Mouse (Mus musculus): Measurements from ENCODE around the gene Hibadh.
"Not testable (repeated sequence)": the region's sequence is repeated elsewhere in the genome, so short reads cannot be mapped to it uniquely, and the experiment has no call there.

The Hibadh gene

GRCm38 (mm10) chr6:52640224-52640712 lies at the start of gene Hibadh:
TSS of gene Hibadh (minus strand) at chr6:52640389.
- DNase-seq (ENCODE audit: low read depth): peak; percentile 99

- DNase-seq (ENCODE audit: low read depth): no peak
These were observed 46.8 kb upstream of the Hibadh start for GRCm38 (mm10) chr6:52686901-52687500.

GRCm38 (mm10) chr6:52682607-52683006 lies 42.4 kb upstream of the Hibadh start:
- no peak for DNase-seq (ENCODE audit: low read depth)

GRCm38 (mm10) chr6:52681847-52682485 lies 41.8 kb upstream of the Hibadh start:
- no peak for DNase-seq (ENCODE audit: low read depth)

- no peak for DNase-seq (ENCODE audit: low read depth)
These were observed 40.4 kb upstream of the Hibadh start for GRCm38 (mm10) chr6:52680458-52681032.

GRCm38 (mm10) chr6:52679565-52679964 lies 39.4 kb upstream of the Hibadh start:
- no peak for DNase-seq (ENCODE audit: low read depth)

- DNase-seq (ENCODE audit: low read depth): not testable (repeated sequence)
These were observed 37.3 kb upstream of the Hibadh start for GRCm38 (mm10) chr6:52677534-52677933.

GRCm38 (mm10) chr6:52675222-52675921 lies 35.2 kb upstream of the Hibadh start:
- DNase-seq (ENCODE audit: low read depth): no peak

- DNase-seq (ENCODE audit: low read depth): no peak
These were observed 34.4 kb upstream of the Hibadh start for GRCm38 (mm10) chr6:52674541-52674940.

GRCm38 (mm10) chr6:52673706-52674105 lies 33.5 kb upstream of the Hibadh start:
- no peak for DNase-seq (ENCODE audit: low read depth)

- DNase-seq (ENCODE audit: low read depth): no peak
These were observed 32.4 kb upstream of the Hibadh start for GRCm38 (mm10) chr6:52672539-52672938.

- no peak for DNase-seq (ENCODE audit: low read depth)
These were observed 31.6 kb upstream of the Hibadh start for GRCm38 (mm10) chr6:52671791-52672190.

- not testable (repeated sequence) for DNase-seq (ENCODE audit: low read depth)
These were observed 29.7 kb upstream of the Hibadh start for GRCm38 (mm10) chr6:52669878-52670277.

- no peak for DNase-seq (ENCODE audit: low read depth)
These were observed 27.5 kb upstream of the Hibadh start for GRCm38 (mm10) chr6:52667641-52668040.

- peak; percentile 33 for DNase-seq (ENCODE audit: low read depth)
These were observed 22.8 kb upstream of the Hibadh start for GRCm38 (mm10) chr6:52663021-52663420.

GRCm38 (mm10) chr6:52655266-52655665 lies 15.1 kb upstream of the Hibadh start:
- no peak for DNase-seq (ENCODE audit: low read depth)

GRCm38 (mm10) chr6:52648806-52649205 lies 8.6 kb upstream of the Hibadh start:
- no peak for DNase-seq (ENCODE audit: low read depth)

- DNase-seq (ENCODE audit: low read depth): no peak
These were observed 7.8 kb upstream of the Hibadh start for GRCm38 (mm10) chr6:52648031-52648430.

GRCm38 (mm10) chr6:52645926-52646325 lies 5.7 kb upstream of the Hibadh start:
- DNase-seq (ENCODE audit: low read depth): no peak

- no peak for DNase-seq (ENCODE audit: low read depth)
These were observed 2.0 kb upstream of the Hibadh start for GRCm38 (mm10) chr6:52642152-52642551.

- DNase-seq (ENCODE audit: low read depth): peak; percentile 43
These were observed 887 bp upstream of the Hibadh start for GRCm38 (mm10) chr6:52641076-52641475.

- peak; percentile 46 for DNase-seq (ENCODE audit: low read depth)
These were observed 504 bp downstream of the Hibadh start for GRCm38 (mm10) chr6:52639546-52640223.

Data from induced T-regulatory cell, adult 2 months (primary cell).